Mouse (Mus musculus) cerebellum, adult 2 months (tissue): ENCODE results near the gene Pold2.

Experiments
- CTCF ChIP-seq: fragments of 200-500 bp; IDR thresholded peaks from 2 replicates; pipeline ENCODE4 v1.5.1; 2011; ENCODE audit warnings: low read depth, mild to moderate bottlenecking, control low read depth, low read length, moderate library complexity, borderline replicate concordance; ENCODE audit not compliant: insufficient read depth
- POLR2A ChIP-seq: fragments of 200-500 bp; IDR thresholded peaks from 2 replicates; pipeline ENCODE4 v1.6.1; 2011; ENCODE audit warnings: low read length, control low read depth, borderline replicate concordance; ENCODE audit not compliant: insufficient read depth

DNA sequence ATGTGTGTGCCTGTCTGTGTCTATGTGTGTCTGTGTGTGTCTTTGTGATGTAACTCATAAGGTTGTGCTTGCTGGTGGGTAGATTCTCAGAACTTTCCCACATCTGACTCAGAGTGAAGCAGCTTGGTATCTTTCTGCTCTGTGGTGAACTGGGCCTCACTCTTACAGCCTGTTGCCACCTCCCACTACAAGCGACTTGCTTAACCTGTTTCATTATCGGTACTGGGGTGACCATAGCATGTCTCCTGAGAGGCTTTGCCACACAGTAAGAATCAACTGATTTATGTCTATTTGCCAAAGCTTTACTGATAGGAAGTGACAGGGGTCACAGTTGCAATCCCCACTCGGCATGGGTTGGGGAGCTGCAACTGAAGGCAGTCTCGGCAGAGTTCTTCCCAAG lies 30.6 kb upstream of the Pold2 start:
- TF ChIP-seq CTCF: no peak
- TF ChIP-seq POLR2A: no peak
